Mouse (Mus musculus) MEL (cell line): ENCODE measurements at regions not wholly inside any gene's neighbourhood (a gene's known extent, or its start where the extent isn't known, plus 50 kb on each side); places are given as distances from the start of the nearest gene placed in this dataset.

ENCODE experiments used
- DNase-seq: peaks from one replicate; pipeline ENCODE4 v3.0.0; 2011; ENCODE audit warnings: low read depth, low spot score
- H3K27ac ChIP-seq: 2 replicates; pipeline ENCODE4 v1.5.1; 2012; ENCODE audit warnings: low read depth, mild to moderate bottlenecking, control low read depth, low read length, moderate library complexity; ENCODE audit not compliant: control insufficient read depth
- H3K27me3 ChIP-seq, 2 experiments: fragments of 150-350 bp in 1 of 2; sonication (generic) in 1 of 2; 2 replicates each; pipeline ENCODE4 v1.6.1; 2012; ENCODE audit warnings: low read length in 2 of 2, mild to moderate bottlenecking in 2 of 2, improper control_type of control experiment in 1 of 2, moderate library complexity in 1 of 2; ENCODE audit not compliant: insufficient read depth in 2 of 2, control insufficient read depth in 1 of 2
- H3K36me3 ChIP-seq, 2 experiments: 2 replicates each; pipeline ENCODE4 v1.6.1; 2012 to 2014; ENCODE audit warnings: low read length in 2 of 2, improper control_type of control experiment in 1 of 2, inconsistent platforms in 1 of 2, mild to moderate bottlenecking in 1 of 2; ENCODE audit not compliant: insufficient read depth in 2 of 2, control insufficient read depth in 1 of 2
- H3K4me1 ChIP-seq, 2 experiments: fragments of 150-350 bp in 1 of 2; sonication (generic) in 1 of 2; 2 replicates each; pipeline ENCODE4 v1.6.1; 2012; ENCODE audit warnings: low read length in 2 of 2, improper control_type of control experiment in 1 of 2, mild to moderate bottlenecking in 1 of 2; ENCODE audit not compliant: insufficient read depth in 2 of 2, control insufficient read depth in 1 of 2
- H3K4me3 ChIP-seq, 2 experiments: fragments of 150-350 bp in 1 of 2; sonication (generic) in 1 of 2; 2 replicates each; pipeline ENCODE4 v1.5.1; 2012; ENCODE audit warnings: low read depth in 2 of 2, low read length in 2 of 2, mild to moderate bottlenecking in 2 of 2, moderate library complexity in 2 of 2, control low read depth in 1 of 2, improper control_type of control experiment in 1 of 2; ENCODE audit not compliant: control insufficient read depth in 1 of 2, insufficient read depth in 1 of 2
- H3K79me2 ChIP-seq: 2 replicates; pipeline ENCODE4 v1.6.1; 2012; ENCODE audit warnings: mild to moderate bottlenecking, low read length, moderate library complexity; ENCODE audit not compliant: control insufficient read depth, poor library complexity, insufficient read depth
- H3K9ac ChIP-seq: 2 replicates; pipeline ENCODE4 v1.6.1; 2012; ENCODE audit warnings: low read depth, mild to moderate bottlenecking, control low read depth, low read length, moderate library complexity; ENCODE audit not compliant: control insufficient read depth, poor library complexity, severe bottlenecking
- H3K9me3 ChIP-seq: fragments of 150-350 bp; sonication (generic); replicated peaks from 2 replicates; pipeline ENCODE4 v1.6.1; 2012; ENCODE audit warnings: mild to moderate bottlenecking, low read length, improper control_type of control experiment, moderate library complexity; ENCODE audit not compliant: insufficient read depth
- BHLHE40 ChIP-seq: IDR thresholded peaks from 2 replicates; pipeline ENCODE4 v1.6.1; 2012; ENCODE audit warnings: low read depth, mild to moderate bottlenecking, inconsistent platforms, low read length, improper control_type of control experiment, borderline replicate concordance
- CHD2 ChIP-seq: IDR thresholded peaks from 2 replicates; pipeline ENCODE4 v1.6.1; 2011; ENCODE audit warnings: low read length, improper control_type of control experiment
- CTCF ChIP-seq, 3 experiments: IDR thresholded peaks in 2 of 3; conservative IDR thresholded peaks in 1 of 3; 2 replicates each; pipeline ENCODE4 v1.5.1; 2011 to 2012; ENCODE audit warnings: low read length in 3 of 3, low read depth in 2 of 3, mild to moderate bottlenecking in 2 of 3, improper control_type of control experiment in 1 of 3, inconsistent platforms in 1 of 3, mixed read lengths in 1 of 3, moderate library complexity in 1 of 3; ENCODE audit not compliant: control insufficient read depth in 1 of 3, insufficient read depth in 1 of 3, poor library complexity in 1 of 3, severe bottlenecking in 1 of 3
- ELF1 ChIP-seq: IDR thresholded peaks from 2 replicates; pipeline ENCODE4 v1.6.1; 2014; ENCODE audit warnings: low read depth, mild to moderate bottlenecking, inconsistent platforms, low read length, improper control_type of control experiment, moderate library complexity
- KAT2A ChIP-seq: conservative IDR thresholded peaks from 2 replicates; pipeline ENCODE4 v1.6.1; 2012; ENCODE audit warnings: low read depth, low read length, improper control_type of control experiment, inconsistent platforms
- MAFK ChIP-seq: IDR thresholded peaks from 2 replicates; pipeline ENCODE4 v1.6.1; 2011; ENCODE audit warnings: low read depth, mild to moderate bottlenecking, low read length, improper control_type of control experiment, borderline replicate concordance
- MAX ChIP-seq: IDR thresholded peaks from 2 replicates; pipeline ENCODE4 v1.6.1; 2011; ENCODE audit warnings: low read length, improper control_type of control experiment
- MEF2A ChIP-seq: IDR thresholded peaks from 2 replicates; pipeline ENCODE4 v1.6.1; 2014; ENCODE audit warnings: low read depth, mild to moderate bottlenecking, inconsistent platforms, low read length, improper control_type of control experiment; ENCODE audit not compliant: poor library complexity, insufficient replicate concordance, severe bottlenecking; ENCODE audit errors: extremely low read depth
- MXI1 ChIP-seq: IDR thresholded peaks from 2 replicates; pipeline ENCODE4 v1.6.1; 2011; ENCODE audit warnings: mild to moderate bottlenecking, low read depth, low read length, improper control_type of control experiment
- MYB ChIP-seq: IDR thresholded peaks from 2 replicates; pipeline ENCODE4 v1.6.1; 2011; ENCODE audit warnings: mild to moderate bottlenecking, low read depth, low read length, improper control_type of control experiment
- NELFE ChIP-seq: IDR thresholded peaks from 2 replicates; pipeline ENCODE4 v1.6.1; 2011; ENCODE audit warnings: low read depth, low read length, improper control_type of control experiment
- NRF1 ChIP-seq: IDR thresholded peaks from 2 replicates; pipeline ENCODE4 v1.6.1; 2014; ENCODE audit warnings: low read depth, mild to moderate bottlenecking, inconsistent platforms, low read length, improper control_type of control experiment, moderate library complexity; ENCODE audit not compliant: poor library complexity, insufficient read depth, severe bottlenecking
- POLR2A ChIP-seq, 2 experiments: IDR thresholded peaks; 2 replicates each; pipeline ENCODE4 v1.6.1; 2011 to 2012; ENCODE audit warnings: low read length in 2 of 2, mild to moderate bottlenecking in 2 of 2, control low read depth in 1 of 2, improper control_type of control experiment in 1 of 2, low read depth in 1 of 2, moderate library complexity in 1 of 2; ENCODE audit not compliant: control insufficient read depth in 1 of 2, insufficient read depth in 1 of 2, poor library complexity in 1 of 2
- POLR2AphosphoS2 ChIP-seq: IDR thresholded peaks from 2 replicates; pipeline ENCODE4 v1.6.1; 2011; ENCODE audit warnings: low read length, improper control_type of control experiment
- RAD21 ChIP-seq: IDR thresholded peaks from 2 replicates; pipeline ENCODE4 v1.6.1; 2011; ENCODE audit warnings: mild to moderate bottlenecking, low read depth, low read length, improper control_type of control experiment
- RCOR1 ChIP-seq: IDR thresholded peaks from 2 replicates; pipeline ENCODE4 v1.6.1; 2012; ENCODE audit warnings: low read depth, mild to moderate bottlenecking, inconsistent platforms, low read length, improper control_type of control experiment
- TAL1 ChIP-seq: IDR thresholded peaks from 2 replicates; pipeline ENCODE4 v1.6.1; 2012; ENCODE audit warnings: mild to moderate bottlenecking, inconsistent platforms, low read length, moderate library complexity, mixed read lengths
- TCF12 ChIP-seq: IDR thresholded peaks from 2 replicates; pipeline ENCODE4 v1.6.1; 2014; ENCODE audit warnings: low read depth, mild to moderate bottlenecking, inconsistent platforms, low read length, improper control_type of control experiment, moderate library complexity
- UBTF ChIP-seq: IDR thresholded peaks from 2 replicates; pipeline ENCODE4 v1.6.1; 2012; ENCODE audit warnings: low read depth, mild to moderate bottlenecking, inconsistent platforms, low read length, improper control_type of control experiment, moderate library complexity, borderline replicate concordance; ENCODE audit not compliant: insufficient read depth
- USF1 ChIP-seq: IDR thresholded peaks from 2 replicates; pipeline ENCODE4 v1.6.1; 2014; ENCODE audit warnings: low read depth, mild to moderate bottlenecking, inconsistent platforms, low read length, improper control_type of control experiment, moderate library complexity
- USF2 ChIP-seq, 2 experiments: IDR thresholded peaks; 2 replicates each; pipeline ENCODE4 v1.6.1; 2011 to 2012; ENCODE audit warnings: improper control_type of control experiment in 2 of 2, low read length in 2 of 2, borderline replicate concordance in 1 of 2, inconsistent platforms in 1 of 2, low read depth in 1 of 2, mild to moderate bottlenecking in 1 of 2; ENCODE audit not compliant: insufficient read depth in 1 of 2
- ZKSCAN1 ChIP-seq: IDR thresholded peaks from 2 replicates; pipeline ENCODE4 v1.6.1; 2012; ENCODE audit warnings: low read depth, mild to moderate bottlenecking, inconsistent platforms, low read length, improper control_type of control experiment, moderate library complexity
- ZMIZ1 ChIP-seq: IDR thresholded peaks from 2 replicates; pipeline ENCODE4 v1.6.1; 2012; ENCODE audit warnings: low read depth, mild to moderate bottlenecking, inconsistent platforms, low read length, improper control_type of control experiment, moderate library complexity

DNA sequence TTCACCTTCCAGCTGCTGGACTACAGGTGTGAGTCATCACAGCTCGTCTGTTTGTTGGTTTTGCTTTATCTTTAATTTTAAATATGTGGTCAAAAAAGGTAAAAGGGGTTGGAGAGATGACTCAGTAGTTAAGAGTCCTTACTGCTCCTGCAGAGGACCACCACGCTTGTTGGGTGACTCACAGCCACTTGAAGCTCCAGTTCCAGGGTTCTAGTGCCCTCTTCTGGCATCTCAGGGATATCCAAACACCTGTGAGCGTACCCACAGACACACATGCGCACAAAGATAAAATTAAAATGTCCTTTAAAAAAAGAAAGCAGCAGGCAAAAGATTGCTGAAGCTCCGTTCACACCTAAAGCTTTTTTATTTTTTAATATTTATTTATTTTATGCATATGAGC lies 85.4 kb upstream of the Hand1 start:
- no peak for TF ChIP-seq NRF1
- TF ChIP-seq MAX: no peak
- peak in 2 of 3 experiments; percentile 43 to 46; a peak in 4 of 6 replicates for TF ChIP-seq CTCF (IDR thresholded peaks at IDR 0.05 in 2 of 3, conservative IDR thresholded peaks at IDR 0.05 in 1 of 3; ENCODE audit: control insufficient read depth in 1 of 3, insufficient read depth in 1 of 3, low read depth in 2 of 3, low read length in 3 of 3, poor library complexity in 1 of 3, severe bottlenecking in 1 of 3)
- peak; percentile 47 for TF ChIP-seq RAD21
- H3K9ac ChIP-seq: no peak overlapping the region
- peak; percentile 37 for DNase-seq
- H3K4me3 ChIP-seq: no peak overlapping the region
- no peaks in the 10 kb centered on the region for H3K4me1 ChIP-seq
- H3K79me2 ChIP-seq: no peaks in the 10 kb centered on the region
- no peaks in the 10 kb centered on the region for H3K36me3 ChIP-seq
- peaks cover 0 to 5% of the 10 kb centered on the region in 2 experiments; a peak in 2 of 4 replicates for H3K27me3 ChIP-seq
- H3K27ac ChIP-seq: no peak overlapping the region
- no peaks in the 10 kb centered on the region for H3K9me3 ChIP-seq

DNA sequence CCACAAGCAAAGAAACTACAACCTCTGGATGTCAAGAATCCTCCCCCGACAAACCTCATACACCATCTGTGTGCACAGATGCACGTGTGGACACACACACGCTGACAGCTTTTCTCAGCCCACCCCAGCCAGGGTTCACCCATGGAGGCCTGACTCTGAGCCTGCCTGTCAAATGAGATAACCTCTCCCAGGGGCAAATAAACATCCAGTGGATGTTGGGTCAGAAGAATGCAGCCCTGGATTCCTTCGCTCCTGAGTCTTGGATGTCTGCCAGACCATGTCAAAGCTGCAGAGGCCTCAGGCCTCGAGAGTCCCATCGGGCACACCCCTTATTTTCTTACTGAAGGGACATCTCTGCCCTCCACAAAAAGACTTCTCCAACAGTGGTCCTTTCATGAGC lies 83.4 kb upstream of the Hand1 start:
- Histone ChIP-seq H3K79me2 (no peaks in the 10 kb centered on the region), H3K36me3 (no peaks in the 10 kb centered on the region), H3K9me3 (no peaks in the 10 kb centered on the region), H3K27ac (no peak overlapping the region), H3K27me3 (peaks cover 0 to 6% of the 10 kb centered on the region in 2 experiments; a peak in 2 of 4 replicates), H3K9ac (no peak overlapping the region), H3K4me1 (no peaks in the 10 kb centered on the region), H3K4me3 (no peak overlapping the region)
- TF ChIP-seq BHLHE40 (no peak), MEF2A (no peak), POLR2A (IDR thresholded peaks at IDR 0.05; ENCODE audit: control insufficient read depth in 1 of 2, insufficient read depth in 1 of 2, low read depth in 1 of 2, low read length in 2 of 2, poor library complexity in 1 of 2) (no peak), ZKSCAN1 (no peak), MAFK (no peak), CHD2 (no peak), TAL1 (no peak), RCOR1 (no peak)
- DNase-seq: no peak

DNA sequence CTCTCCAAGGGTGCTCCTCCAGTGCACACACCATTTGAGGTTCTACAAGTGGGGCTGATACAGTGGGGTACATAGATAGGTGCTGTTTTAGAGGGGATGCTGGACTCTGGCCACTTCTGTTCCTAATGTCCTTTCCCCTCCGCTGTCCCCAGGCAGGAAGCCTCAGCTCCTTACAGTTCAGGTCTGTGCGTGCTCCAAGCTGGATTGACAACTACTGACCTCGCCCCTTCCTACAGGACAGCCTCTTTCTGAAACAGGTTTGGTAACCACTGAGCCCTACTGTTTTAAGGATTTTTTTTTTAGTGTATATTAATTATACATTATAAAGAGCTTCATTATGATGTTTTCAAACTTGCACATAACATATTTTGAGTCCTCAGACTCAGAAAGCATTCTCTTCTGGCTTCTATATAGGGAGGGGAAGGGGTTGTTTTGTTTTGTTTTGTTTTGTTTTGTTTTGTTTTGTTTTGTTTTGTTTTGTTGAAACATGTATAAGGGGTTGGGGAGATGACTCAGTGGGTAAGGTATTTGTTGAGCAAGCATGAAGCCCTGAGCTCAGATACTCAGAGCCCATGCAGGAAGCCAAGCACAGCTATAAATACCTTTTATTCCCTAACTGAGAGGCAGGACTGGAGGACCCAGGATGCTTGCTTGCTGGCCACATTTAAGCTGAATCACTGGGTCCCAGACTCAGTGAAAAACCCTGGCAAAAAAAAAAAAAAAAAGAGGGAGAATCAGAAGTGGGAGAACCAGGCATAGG lies 81.4 kb upstream of the Hand1 start:
- Histone ChIP-seq H3K36me3 (no peaks in the 10 kb centered on the region), H3K4me3 (no peak overlapping the region), H3K4me1 (no peaks in the 10 kb centered on the region), H3K9me3 (no peaks in the 10 kb centered on the region), H3K79me2 (no peaks in the 10 kb centered on the region), H3K27me3 (peaks cover 5 to 12% of the 10 kb centered on the region in 2 experiments), H3K27ac (no peak overlapping the region), H3K9ac (no peak overlapping the region)
- no peak for DNase-seq
- TF ChIP-seq MAFK: no peak
- no peak for TF ChIP-seq POLR2AphosphoS2
- no peak for TF ChIP-seq MXI1
- TF ChIP-seq NELFE: no peak
- TF ChIP-seq TCF12: no peak
- TF ChIP-seq RCOR1: no peak
- TF ChIP-seq CHD2: no peak
- TF ChIP-seq KAT2A: no peak
- no peak for TF ChIP-seq BHLHE40
- TF ChIP-seq MYB: no peak
- TF ChIP-seq UBTF: no peak
- TF ChIP-seq USF1: no peak
- no peak for TF ChIP-seq MEF2A
- no peak for TF ChIP-seq USF2 (IDR thresholded peaks at IDR 0.05; ENCODE audit: borderline replicate concordance in 1 of 2, insufficient read depth in 1 of 2, low read depth in 1 of 2, low read length in 2 of 2)
- no peak for TF ChIP-seq ZMIZ1
- no peak for TF ChIP-seq NRF1
- TF ChIP-seq POLR2A (IDR thresholded peaks at IDR 0.05; ENCODE audit: control insufficient read depth in 1 of 2, insufficient read depth in 1 of 2, low read depth in 1 of 2, low read length in 2 of 2, poor library complexity in 1 of 2): no peak
- no peak for TF ChIP-seq ELF1
